Mouse (Mus musculus): Measurements from ENCODE around the gene Cped1.

Gene Cped1

GRCm38 (mm10) chr6:22292056-22292455 lies 306.3 kb downstream of the Cped1 start:
- DNase-seq (ENCODE audit: low spot score in 2 of 2): no peak

GRCm38 (mm10) chr6:22293922-22294321 lies 308.2 kb downstream of the Cped1 start:
- no peak for DNase-seq (ENCODE audit: low spot score in 2 of 2)

DNA sequence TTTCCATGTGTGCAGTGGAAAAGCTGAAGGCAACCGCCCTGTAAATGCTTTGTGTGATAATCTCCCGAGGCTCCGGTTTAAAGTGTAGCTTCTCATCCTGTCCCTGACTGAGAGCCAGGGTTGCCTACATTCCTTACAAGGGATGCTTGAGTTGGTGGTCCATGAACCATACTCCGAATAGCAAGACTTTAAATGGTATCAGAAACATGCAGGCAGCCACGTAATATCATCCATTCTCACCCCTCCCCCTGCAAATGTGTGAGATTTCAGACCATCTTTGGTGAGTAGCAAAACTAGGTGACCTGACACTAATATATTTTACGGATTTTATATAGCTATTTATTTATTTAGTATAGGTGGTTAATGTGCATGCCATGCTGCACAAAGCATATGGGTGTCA lies 311.3 kb downstream of the Cped1 start:
- DNase-seq (ENCODE audit: low spot score in 2 of 2): no peak

- DNase-seq (ENCODE audit: low spot score in 2 of 2): no peak
Measured at GRCm38 (mm10) chr6:22298059-22298458, 312.3 kb downstream of the Cped1 start.

Measured in right cerebral cortex, postnatal 36 days (tissue).